Mouse (Mus musculus): ENCODE data around the gene Gm36864. TPM values are rescaled to one million over a fixed set of nuclear protein-coding genes. Genes with fewer than 3 reads are reported as not detected.

The Gm36864 gene
- polyA plus RNA-seq, 1 experiment from 2014 or later: not detected

GRCm38 (mm10) chr7:44287760-44288159, 51.8 kb downstream of the Gm36864 start:
- Histone ChIP-seq H3K9ac (ENCODE audit: low read length) (no peak overlapping the region), H3K36me3 (ENCODE audit: control insufficient read depth, insufficient read depth, low read length) (no peaks in the 10 kb centered on the region)
- no peak for ATAC-seq (ENCODE audit: insufficient number of reproducible peaks, insufficient read depth, low FRiP score, low read depth)

GRCm38 (mm10) chr7:44290986-44291385, 55.0 kb downstream of the Gm36864 start:
- H3K4me3 ChIP-seq (ENCODE audit: control insufficient read depth in 1 of 2, insufficient read depth in 1 of 2, low read depth in 1 of 2, low read length in 2 of 2): no peak overlapping the region
- ATAC-seq (ENCODE audit: insufficient number of reproducible peaks, insufficient read depth, low FRiP score, low read depth): no peak
- no peaks in the 10 kb centered on the region for H3K4me1 ChIP-seq (ENCODE audit: control insufficient read depth in 2 of 2, insufficient read depth in 2 of 2, low read length in 2 of 2)
- H3K27me3 ChIP-seq (ENCODE audit: control insufficient read depth, insufficient read depth, low read length): no peaks in the 10 kb centered on the region; the same call in 1 of the 2 replicates
- 0 out of 2 replicates have a peak, but pooled peaks cover 2% of the 10 kb centered on the region for H3K9me3 ChIP-seq (ENCODE audit: control insufficient read depth, low read length)
- no peak overlapping the region for H3K9ac ChIP-seq (ENCODE audit: low read length)
- H3K36me3 ChIP-seq (ENCODE audit: control insufficient read depth, insufficient read depth, low read length): no peaks in the 10 kb centered on the region
- WGBS: 74% methylated on average over 4 of the region's 4 CpGs
- no peak overlapping the region for H3K27ac ChIP-seq (replicated peaks in 1 of 2; ENCODE audit: control insufficient read depth in 1 of 2, insufficient read depth in 1 of 2, low read depth in 2 of 2, low read length in 2 of 2)
- no peak overlapping the region for H3K4me2 ChIP-seq (ENCODE audit: low read length)

More at GRCm38 (mm10) chr7:44287760-44288159, 51.8 kb downstream of the Gm36864 start:
- Histone ChIP-seq H3K9me3 (ENCODE audit: control insufficient read depth, low read length) (0 out of 2 replicates have a peak, but pooled peaks cover 2% of the 10 kb centered on the region), H3K4me1 (ENCODE audit: control insufficient read depth in 2 of 2, insufficient read depth in 2 of 2, low read length in 2 of 2) (no peaks in the 10 kb centered on the region), H3K27me3 (ENCODE audit: control insufficient read depth, insufficient read depth, low read length) (no peaks in the 10 kb centered on the region), H3K4me3 (ENCODE audit: control insufficient read depth in 1 of 2, insufficient read depth in 1 of 2, low read depth in 1 of 2, low read length in 2 of 2) (no peak overlapping the region), H3K4me2 (ENCODE audit: low read length) (no peak overlapping the region), H3K27ac (replicated peaks in 1 of 2; ENCODE audit: control insufficient read depth in 1 of 2, insufficient read depth in 1 of 2, low read depth in 2 of 2, low read length in 2 of 2) (no peak overlapping the region)
- WGBS: 65% methylated on average over 7 of the region's 7 CpGs

GRCm38 (mm10) chr7:44291418-44291817, 55.4 kb downstream of the Gm36864 start:
- no peak for ATAC-seq (ENCODE audit: insufficient number of reproducible peaks, insufficient read depth, low FRiP score, low read depth)
- H3K9me3 ChIP-seq (ENCODE audit: control insufficient read depth, low read length): 0 out of 2 replicates have a peak, but pooled peaks cover 2% of the 10 kb centered on the region
- 44% methylated on average over 4 of the region's 4 CpGs for WGBS
- H3K9ac ChIP-seq (ENCODE audit: low read length): no peak overlapping the region
- H3K4me2 ChIP-seq (ENCODE audit: low read length): no peak overlapping the region
- H3K27ac ChIP-seq (replicated peaks in 1 of 2; ENCODE audit: control insufficient read depth in 1 of 2, insufficient read depth in 1 of 2, low read depth in 2 of 2, low read length in 2 of 2): no peak overlapping the region
- H3K36me3 ChIP-seq (ENCODE audit: control insufficient read depth, insufficient read depth, low read length): no peaks in the 10 kb centered on the region
- H3K27me3 ChIP-seq (ENCODE audit: control insufficient read depth, insufficient read depth, low read length): no peaks in the 10 kb centered on the region; the same call in 1 of the 2 replicates
- no peak overlapping the region for H3K4me3 ChIP-seq (ENCODE audit: control insufficient read depth in 1 of 2, insufficient read depth in 1 of 2, low read depth in 1 of 2, low read length in 2 of 2)
- no peaks in the 10 kb centered on the region for H3K4me1 ChIP-seq (ENCODE audit: control insufficient read depth in 2 of 2, insufficient read depth in 2 of 2, low read length in 2 of 2)

Other genes starting within 250 kb of the Gm36864 start
- not detected in 2 replicates for gene Klk1b11, start 240.3 kb upstream of the Gm36864 start, polyA plus RNA-seq (2014; fragmentation: Nextera tagmentation; extraction: Ambion mirVana)
- gene Klk1b26, start 224.0 kb upstream of the Gm36864 start, polyA plus RNA-seq (2014; fragmentation: Nextera tagmentation; extraction: Ambion mirVana): not detected in 2 replicates
- gene Klk1b27, start 183.9 kb upstream of the Gm36864 start, polyA plus RNA-seq (2014; fragmentation: Nextera tagmentation; extraction: Ambion mirVana): not detected in 2 replicates
- gene Klk1b21, start 133.8 kb upstream of the Gm36864 start, polyA plus RNA-seq (2014; fragmentation: Nextera tagmentation; extraction: Ambion mirVana): not detected in 2 replicates
- not detected in 2 replicates for gene Klk1b22, start 123.5 kb upstream of the Gm36864 start, polyA plus RNA-seq (2014; fragmentation: Nextera tagmentation; extraction: Ambion mirVana)
- gene Klk1b16, start 99.4 kb upstream of the Gm36864 start, polyA plus RNA-seq (2014; fragmentation: Nextera tagmentation; extraction: Ambion mirVana): not detected in 2 replicates
- gene Klk1b24, start 47.9 kb upstream of the Gm36864 start, polyA plus RNA-seq (2014; fragmentation: Nextera tagmentation; extraction: Ambion mirVana): not detected in 2 replicates
- not detected in 2 replicates for gene Klk1b3, start 38.0 kb upstream of the Gm36864 start, polyA plus RNA-seq (2014; fragmentation: Nextera tagmentation; extraction: Ambion mirVana)
- not detected in 2 replicates for gene Klk1b4, start 28.7 kb upstream of the Gm36864 start, polyA plus RNA-seq (2014; fragmentation: Nextera tagmentation; extraction: Ambion mirVana)
- not detected in 2 replicates for gene Klk1b5, start 20.2 kb upstream of the Gm36864 start, polyA plus RNA-seq (2014; fragmentation: Nextera tagmentation; extraction: Ambion mirVana)
- not detected in 2 replicates for gene Klk1, start 10.8 kb upstream of the Gm36864 start, polyA plus RNA-seq (2014; fragmentation: Nextera tagmentation; extraction: Ambion mirVana)
- 1.1 and 1.6 TPM in 2 replicates for gene 1700028J19Rik, start 10.5 kb downstream of the Gm36864 start, polyA plus RNA-seq (2014; fragmentation: Nextera tagmentation; extraction: Ambion mirVana)
- gene 2410002F23Rik, start 10.5 kb downstream of the Gm36864 start, polyA plus RNA-seq (2014; fragmentation: Nextera tagmentation; extraction: Ambion mirVana): 54.8 and 62.7 TPM in 2 replicates
- not detected in 2 replicates for gene Acp4, start 21.2 kb downstream of the Gm36864 start, polyA plus RNA-seq (2014; fragmentation: Nextera tagmentation; extraction: Ambion mirVana)
- not detected in 2 replicates for gene Gm15517, start 25.3 kb downstream of the Gm36864 start, polyA plus RNA-seq (2014; fragmentation: Nextera tagmentation; extraction: Ambion mirVana)
- 0.81 and 0.85 TPM in 2 replicates for gene Clec11a, start 70.7 kb downstream of the Gm36864 start, polyA plus RNA-seq (2014; fragmentation: Nextera tagmentation; extraction: Ambion mirVana)
- gene Shank1, start 74.1 kb downstream of the Gm36864 start, polyA plus RNA-seq (2014; fragmentation: Nextera tagmentation; extraction: Ambion mirVana): 0.44 and 0.96 TPM in 2 replicates
- 0.57 and 0.59 TPM in 2 replicates for gene Syt3, start 147.9 kb downstream of the Gm36864 start, polyA plus RNA-seq (2014; fragmentation: Nextera tagmentation; extraction: Ambion mirVana)
- gene 1700008O03Rik, start 149.6 kb downstream of the Gm36864 start, polyA plus RNA-seq (2014; fragmentation: Nextera tagmentation; extraction: Ambion mirVana): 0.34 and 0.47 TPM in 2 replicates
- 4.1 and 4.5 TPM in 2 replicates for gene Lrrc4b, start 192.8 kb downstream of the Gm36864 start, polyA plus RNA-seq (2014; fragmentation: Nextera tagmentation; extraction: Ambion mirVana)
- gene Aspdh, start 229.2 kb downstream of the Gm36864 start, polyA plus RNA-seq (2014; fragmentation: Nextera tagmentation; extraction: Ambion mirVana): 0.34 and 1.4 TPM in 2 replicates
- gene Josd2, start 231.8 kb downstream of the Gm36864 start, polyA plus RNA-seq (2014; fragmentation: Nextera tagmentation; extraction: Ambion mirVana): 128 and 131 TPM in 2 replicates

All from heart, embryonic 14.5 days (tissue).